Mouse (Mus musculus): Measurements from ENCODE around the gene Fam186b.

DNA sequence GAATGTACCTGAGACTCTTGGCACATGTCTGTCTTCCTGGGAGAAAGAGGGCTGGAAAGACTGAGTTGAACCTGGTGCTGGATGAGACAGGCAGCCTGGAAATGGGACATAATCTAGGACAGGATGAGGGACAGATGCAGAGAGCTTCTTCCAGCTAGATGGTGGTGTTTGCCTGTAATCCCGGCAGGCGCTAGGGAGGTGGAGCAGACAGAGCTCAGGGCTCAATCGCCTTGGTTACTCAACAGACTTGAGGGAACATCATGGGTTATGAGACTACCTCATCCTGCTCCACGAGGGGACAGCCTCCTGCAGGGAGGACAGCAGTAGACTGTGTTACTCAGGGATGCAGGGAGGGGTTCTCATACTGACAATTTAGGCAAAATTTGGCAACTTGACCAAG, 54.4 kb downstream of the Fam186b start:
- TF ChIP-seq POLR2A (IDR thresholded peaks at IDR 0.05; ENCODE audit: insufficient read depth, low read depth, low read length) = no peak
- no peak for TF ChIP-seq EP300 (IDR thresholded peaks at IDR 0.05; ENCODE audit: insufficient read depth, low read depth, low read length)
- no peak for TF ChIP-seq CTCF (IDR thresholded peaks at IDR 0.05)
